Mouse (Mus musculus) fibroblast of lung, adult 2 months (primary cell): ENCODE measurements around the gene Frmd8.
A peak's percentile ranks its signal among the peaks of the same experiment; 100 is the strongest.
"Not testable (repeated sequence)": the region's sequence is repeated elsewhere in the genome, so short reads cannot be mapped to it uniquely, and the experiment has no call there.

Source experiments
- DNase-seq: peaks from one replicate; pipeline ENCODE4 v3.0.0-alpha.2; 2011; ENCODE audit warnings: low read depth

Frmd8 gene

DNA sequence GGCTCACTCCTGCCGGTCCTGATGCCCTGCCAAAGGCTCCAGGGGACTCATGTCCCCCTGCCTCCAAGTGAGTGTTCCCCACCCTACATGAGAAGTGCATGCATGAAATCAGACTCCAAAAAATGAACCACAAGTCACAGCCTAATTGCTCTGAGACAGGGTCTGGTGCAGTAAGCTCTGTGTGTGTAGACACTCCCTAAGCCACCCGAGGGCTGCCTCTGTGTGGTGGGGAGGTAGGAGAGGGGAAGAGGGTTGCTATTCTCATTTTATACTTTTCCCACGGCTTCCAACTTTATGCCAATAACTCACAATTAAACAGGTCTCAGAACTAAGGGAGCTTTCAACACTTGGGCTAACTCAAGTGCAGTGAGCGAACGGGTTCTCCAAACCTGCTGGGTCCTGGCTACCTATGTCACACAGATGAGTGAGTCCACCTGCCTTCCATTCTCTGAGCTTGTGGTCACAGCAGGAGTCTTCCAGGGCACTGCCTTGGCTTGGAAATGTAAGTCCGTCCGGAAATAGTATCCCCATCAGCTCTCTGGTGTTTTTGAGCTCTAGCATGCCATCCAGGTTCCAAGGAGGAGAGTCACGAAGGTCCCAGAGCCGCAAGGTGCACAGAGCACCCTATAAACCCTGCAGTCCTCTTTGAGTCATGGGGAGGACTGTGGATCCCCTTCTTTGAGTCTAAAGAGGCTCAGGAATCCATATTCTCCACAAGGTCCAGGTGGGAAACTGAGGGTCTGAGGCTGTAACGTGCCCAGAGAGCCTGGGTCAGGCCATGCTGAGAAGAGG, 50.1 kb downstream of the Frmd8 start:
- DNase-seq, result no peak

DNA sequence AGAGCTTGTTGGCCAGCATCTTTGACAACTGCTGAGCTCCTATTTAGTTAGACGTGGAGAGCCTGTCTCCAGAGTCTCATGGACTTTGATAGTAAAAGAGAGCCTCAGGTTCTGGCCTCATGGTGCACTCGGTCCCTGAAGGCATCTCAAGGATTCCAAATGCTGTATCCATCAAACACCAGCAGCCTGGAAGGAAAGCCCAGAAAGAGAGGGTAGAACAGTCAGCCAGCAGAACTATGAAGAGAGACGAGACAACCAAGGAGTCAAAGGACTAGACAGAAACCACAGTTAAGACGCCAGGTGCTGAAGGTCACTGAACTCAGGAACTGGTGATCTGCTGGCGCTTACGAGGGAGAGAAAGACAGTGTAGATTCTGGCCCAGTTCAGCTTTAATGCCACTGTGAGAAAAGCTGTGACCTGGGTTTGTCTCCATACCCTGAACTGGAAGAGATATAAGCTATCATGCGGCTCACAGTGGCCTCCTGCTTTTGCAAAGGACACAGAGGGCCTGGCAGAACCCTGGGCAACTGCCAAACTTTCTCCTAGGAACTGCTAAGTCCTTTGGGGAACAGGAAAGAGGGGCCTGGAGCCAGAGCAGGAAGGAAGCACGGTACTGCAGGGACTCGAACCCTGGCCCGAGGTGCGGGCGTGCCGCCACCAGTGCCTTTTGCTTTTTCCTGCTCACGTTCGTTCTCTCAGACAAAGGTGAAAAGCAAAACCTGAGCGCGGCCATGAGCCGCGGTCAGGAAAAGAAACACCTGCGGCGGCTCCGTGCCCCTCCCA, 50.8 kb downstream of the Frmd8 start:
- no peak for DNase-seq

DNA sequence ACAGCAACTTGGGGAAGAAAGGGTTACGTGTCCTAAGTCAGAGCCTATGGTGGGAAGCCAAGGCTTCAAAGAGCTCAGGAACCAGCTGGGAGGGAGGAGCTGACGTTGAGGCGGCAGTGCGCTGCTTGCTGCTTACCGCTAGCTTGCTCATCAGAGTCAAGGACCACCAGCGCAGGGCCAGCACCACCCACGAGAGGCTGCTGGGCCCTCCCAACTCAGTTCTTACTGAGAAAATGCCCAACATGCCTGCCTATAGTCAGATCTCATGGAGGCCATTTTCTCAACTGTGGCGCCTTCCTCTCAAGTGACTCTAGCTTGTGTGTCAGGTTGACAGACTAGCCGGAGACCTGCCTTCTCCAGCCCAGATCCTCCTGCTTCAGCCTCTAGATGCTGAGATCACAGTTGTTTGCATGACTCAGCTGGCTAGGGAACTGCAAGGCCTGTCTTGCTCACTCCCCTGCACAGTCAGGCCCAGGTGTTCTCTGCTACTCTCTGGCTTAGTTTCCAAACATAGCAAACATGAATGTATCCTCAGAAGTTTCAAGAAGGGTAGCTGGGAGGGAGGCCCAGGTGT, 51.7 kb downstream of the Frmd8 start:
- no peak for DNase-seq

DNA sequence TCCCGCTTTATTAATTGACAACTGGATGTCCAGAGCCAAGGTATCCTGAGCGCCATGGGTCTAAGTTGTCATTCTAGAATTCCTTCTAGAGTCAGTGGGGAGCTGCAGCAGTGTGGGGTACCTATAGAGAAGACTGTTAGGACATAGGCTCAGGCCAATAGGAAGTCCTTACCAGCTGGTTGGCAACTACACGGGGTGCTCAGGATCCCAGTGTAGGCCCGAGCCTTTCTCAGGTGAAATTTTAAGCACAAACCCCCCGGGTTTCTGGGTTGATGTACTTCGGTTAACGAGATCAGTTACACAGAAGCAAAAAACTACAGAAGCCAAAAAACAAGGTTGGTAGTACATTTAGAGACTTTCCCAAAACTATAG, 52.3 kb downstream of the Frmd8 start:
- no peak for DNase-seq

DNA sequence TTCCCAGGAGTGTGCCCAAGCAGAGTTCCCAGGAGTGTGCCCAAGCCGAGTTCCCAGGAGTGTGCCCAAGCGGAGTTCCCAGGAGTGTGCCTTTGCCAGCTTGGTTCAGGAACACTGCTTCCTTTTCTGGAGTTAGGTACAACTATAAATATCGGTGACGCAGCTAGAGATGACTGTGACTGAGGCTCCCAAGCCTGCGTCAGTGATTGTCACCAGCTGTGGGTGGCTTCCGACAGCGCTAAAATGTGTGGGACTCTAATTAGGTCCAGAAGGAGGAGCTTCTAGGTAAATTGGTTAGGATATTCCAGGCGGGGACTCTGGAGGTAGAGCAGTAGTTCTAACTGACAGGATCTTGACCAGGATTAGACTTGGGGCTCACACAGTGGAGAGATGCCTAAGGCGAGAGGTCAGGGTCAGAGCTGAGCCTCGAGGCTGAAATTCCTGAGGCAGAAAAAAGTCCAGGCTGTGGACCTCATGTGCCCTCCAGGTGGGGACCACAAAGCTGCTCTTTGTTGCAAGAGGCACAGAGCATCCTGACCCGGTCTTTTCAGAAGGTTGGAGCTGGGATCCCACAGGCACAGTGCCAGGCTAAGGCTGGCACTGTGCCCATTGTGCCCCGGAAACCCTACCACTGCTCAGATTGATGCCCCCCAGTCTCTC, 52.8 kb downstream of the Frmd8 start:
- no peak for DNase-seq

DNA sequence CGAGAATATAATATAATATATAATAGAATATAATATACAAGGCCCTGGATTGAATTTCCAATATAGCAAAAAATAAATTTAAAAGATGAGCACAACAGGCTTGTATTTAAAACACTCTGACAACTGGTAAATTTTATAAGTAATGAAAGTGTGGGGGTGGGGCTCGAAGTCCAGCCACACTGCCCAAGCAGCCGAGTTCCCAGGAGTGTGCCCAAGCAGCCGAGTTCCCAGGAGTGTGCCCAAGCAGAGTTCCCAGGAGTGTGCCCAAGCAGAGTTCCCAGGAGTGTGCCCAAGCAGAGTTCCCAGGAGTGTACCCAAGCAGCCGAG, 53.3 kb downstream of the Frmd8 start:
- no peak for DNase-seq

DNA sequence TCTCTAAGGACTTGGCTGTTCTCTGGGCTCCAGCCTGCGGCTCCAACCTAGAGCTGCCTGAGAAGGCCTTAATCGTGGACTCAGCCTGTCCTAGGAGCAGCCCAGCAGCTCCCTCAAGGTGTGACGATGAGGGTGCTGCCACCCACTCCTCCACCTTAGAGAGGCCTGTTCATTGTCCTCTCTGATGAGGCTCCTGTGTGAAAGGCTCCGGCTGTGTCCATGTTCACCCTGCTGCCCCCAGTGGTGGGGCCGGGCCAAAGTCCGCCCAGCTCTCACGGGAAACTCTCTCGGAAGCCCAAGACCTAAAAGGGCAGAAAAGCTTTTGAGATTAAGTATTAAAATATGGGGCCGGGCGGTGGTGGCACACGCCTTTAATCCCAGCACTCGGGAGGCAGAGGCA, 55.5 kb downstream of the Frmd8 start:
- DNase-seq, result no peak

DNA sequence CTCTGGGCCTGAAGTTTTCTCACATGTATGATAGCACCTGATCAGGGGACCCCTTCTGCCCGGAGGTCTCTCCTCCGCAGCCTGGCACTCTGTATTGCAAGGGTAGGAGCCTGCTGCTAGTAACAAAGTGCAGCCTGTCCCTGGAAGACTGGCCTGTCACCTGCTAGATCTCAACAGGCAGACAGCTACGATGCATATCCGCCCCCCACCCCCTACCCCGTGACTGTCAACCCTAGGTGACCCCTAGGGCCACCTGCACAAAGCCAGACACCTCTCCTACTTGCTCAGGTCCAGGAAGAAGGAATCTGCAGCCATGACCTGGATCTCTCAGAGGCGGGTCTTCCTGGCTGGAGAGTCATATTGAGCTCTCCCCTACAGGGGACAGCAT, 56.5 kb downstream of the Frmd8 start:
- DNase-seq, result no peak

DNA sequence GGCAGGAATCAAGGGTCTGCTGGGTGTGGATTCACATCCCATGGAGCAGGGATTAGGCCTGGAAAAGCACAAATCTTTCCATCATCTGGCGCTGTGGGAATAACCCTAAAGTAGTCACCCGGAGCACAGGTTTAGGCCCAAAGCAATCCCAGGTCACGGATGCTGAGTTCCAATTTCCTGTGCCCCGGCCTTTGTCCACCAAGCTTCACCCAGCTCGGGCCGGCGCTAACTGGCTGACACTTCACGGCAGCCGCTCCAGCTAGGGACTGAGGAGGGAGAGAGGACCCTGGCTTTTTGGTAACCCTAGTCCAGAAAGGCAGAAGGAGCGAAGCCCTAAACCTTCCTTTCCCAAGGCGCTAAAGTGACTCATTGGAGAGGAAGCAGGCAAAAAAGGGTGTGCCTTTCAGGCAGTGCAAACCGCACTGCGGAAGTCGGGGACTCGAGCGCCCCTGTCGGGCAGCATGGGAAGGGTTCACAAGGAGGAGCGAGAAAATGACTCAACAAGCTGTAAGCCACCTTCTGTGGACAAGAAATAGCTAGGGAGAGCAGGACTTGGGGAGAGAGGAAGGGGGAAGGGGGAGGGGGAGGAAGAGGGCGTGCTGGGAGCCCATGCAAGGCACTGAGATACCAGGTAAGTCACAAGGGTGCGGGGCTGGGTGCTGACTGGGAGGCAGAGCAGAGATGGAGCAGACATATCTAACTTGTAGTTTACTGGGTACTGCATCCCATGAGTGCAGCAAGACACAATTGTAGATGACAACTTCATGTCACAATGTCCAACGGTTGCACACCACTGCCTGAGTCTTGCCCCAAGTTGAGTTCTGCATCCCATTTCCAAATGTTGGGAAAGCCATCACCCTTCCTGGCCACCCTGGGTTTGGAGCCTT, 57.1 kb downstream of the Frmd8 start:
- peak; percentile 94 for DNase-seq

DNA sequence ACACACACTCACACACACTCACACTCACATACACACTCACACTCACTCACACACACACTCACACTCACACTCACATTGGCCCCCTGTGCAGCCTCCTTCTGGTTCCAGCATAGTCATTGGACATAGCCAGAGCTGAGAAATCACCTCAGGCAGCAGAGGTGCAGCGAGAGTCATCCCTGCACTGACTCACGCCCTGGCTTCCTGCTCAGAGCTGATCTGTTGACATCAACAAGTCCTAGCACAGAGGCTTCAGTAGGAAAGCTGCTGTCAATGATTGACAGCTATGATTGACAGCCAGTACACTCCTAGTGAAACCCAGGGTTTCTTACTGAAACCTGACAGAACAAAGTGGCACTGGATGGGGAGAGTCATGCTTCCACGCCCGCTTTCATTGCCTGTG, 59.1 kb downstream of the Frmd8 start:
- no peak for DNase-seq

DNA sequence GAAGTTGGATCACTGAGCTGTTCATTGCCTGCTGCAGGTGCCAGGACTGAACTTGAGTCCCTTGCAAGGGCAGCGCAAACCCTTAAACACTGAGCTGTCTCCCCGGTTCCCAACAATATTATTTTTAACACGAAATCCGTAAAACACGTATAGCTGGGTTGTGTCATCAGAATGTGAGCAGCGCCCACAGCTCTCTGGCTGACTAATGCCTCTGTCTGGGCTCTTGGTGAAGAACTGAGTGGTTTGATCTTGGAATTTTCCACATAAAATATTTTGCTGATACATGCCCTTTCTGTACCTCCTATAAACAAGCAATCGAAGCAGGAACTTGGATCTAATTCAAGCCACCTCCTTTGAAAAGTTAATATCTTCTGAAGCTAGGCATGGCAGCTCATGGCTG, 60.1 kb downstream of the Frmd8 start:
- DNase-seq, result no peak

DNA sequence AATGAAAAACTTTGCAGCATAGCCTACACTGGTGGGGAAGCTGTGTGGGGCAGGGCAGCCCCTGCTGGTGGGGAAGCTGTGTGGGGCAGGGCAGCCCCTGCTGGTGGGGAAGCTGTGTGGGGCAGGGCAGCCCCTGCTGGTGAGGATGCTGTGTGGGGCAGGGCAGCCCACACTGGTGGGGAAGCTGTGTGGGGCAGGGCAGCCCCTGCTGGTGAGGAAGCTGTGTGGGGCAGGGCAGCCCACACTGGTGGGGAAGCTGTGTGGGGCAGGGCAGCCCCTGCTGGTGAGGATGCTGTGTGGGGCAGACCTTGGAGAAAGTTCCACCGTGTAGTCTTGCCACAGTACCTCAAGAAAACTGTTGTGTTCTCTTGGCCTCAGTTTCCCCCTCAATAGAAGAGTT, 61.0 kb downstream of the Frmd8 start:
- DNase-seq, result not testable (repeated sequence)

DNA sequence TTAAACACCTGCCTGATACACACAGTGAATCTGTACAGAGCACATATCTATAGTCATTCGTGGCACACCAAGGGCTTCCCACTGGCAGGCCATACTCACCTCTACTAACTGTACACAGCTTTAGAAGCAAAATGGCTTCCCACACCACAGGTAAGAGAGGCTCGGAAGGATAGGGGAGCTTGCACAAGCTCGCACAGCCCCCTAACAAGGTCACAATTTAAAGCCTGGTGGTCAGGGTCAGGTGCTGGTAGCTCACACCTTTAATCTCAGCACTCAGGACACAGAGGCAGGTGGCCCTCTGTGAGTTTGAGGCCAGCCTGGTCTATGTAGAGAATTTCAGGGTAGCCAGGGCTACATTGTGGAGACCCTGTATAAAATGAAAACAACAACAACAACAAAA, 61.5 kb downstream of the Frmd8 start:
- DNase-seq, result no peak

DNA sequence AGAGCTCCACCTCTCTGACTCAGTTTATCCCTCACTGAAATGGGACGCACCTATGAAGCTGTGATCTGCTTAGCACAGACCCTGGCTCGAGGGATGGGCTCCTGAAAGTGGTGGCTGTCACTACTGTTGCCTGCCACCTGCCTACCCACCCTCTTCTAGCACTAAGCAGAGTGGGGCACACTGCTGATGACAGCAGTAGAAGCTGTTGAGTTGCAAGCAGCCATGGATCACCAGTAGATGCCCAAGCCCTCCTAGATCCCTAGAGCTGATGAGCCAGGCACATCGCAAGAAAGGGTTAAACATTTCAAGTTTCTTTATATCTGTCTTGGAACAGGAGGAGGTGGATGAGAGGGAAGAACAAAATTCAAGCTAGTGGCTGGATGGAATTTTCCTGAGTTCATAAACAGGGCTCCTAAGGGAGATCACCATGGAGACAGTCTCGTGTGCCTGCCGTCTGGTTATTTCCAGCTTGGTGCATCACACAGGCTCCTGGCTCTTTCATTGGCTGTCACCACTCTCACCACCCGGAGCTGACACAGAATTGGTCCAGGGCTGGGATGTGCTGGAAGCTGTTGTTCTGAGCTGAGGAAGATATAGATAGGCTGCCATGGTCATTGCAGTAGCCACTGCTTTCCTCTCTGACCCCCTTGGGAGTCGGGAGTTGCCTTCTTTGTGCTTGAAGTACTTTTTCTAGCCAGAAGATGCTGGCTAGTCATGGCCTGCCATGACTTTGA, 63.1 kb downstream of the Frmd8 start:
- DNase-seq, result peak; percentile 95

DNA sequence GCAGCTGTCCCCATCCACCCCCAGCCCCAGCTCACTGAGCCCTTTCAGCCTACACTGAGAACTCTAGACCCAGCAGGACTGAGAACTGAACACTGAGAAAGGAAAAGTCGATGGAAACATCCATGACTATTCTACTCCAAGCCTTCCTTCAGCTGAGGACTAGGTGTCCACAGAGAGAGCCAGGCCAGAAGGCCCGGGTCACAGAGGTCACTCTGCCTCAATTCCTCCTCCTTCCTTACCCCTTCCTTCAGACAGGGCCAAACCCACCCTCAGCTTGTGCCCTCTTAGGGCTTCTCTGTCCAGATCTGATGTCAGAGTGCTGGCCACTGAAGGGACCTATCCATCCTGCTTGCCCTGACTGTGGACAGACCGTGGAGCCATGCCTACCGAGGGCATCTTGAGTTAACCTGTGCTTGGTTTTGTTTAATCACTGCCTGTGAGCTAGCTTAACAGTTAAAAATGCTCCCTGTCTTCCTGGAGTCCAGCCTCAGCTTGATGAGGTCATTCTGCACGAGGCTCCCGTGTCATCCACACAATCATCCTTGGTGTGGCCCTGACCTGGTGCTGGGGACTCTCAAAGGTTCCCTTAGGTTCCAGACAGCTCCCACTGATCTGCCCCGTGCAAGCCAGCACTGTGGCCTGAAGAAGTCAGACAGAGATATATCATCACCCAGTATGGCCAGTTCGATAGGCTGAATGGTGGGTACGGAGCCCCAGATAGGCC, 64.1 kb downstream of the Frmd8 start:
- no peak for DNase-seq

DNA sequence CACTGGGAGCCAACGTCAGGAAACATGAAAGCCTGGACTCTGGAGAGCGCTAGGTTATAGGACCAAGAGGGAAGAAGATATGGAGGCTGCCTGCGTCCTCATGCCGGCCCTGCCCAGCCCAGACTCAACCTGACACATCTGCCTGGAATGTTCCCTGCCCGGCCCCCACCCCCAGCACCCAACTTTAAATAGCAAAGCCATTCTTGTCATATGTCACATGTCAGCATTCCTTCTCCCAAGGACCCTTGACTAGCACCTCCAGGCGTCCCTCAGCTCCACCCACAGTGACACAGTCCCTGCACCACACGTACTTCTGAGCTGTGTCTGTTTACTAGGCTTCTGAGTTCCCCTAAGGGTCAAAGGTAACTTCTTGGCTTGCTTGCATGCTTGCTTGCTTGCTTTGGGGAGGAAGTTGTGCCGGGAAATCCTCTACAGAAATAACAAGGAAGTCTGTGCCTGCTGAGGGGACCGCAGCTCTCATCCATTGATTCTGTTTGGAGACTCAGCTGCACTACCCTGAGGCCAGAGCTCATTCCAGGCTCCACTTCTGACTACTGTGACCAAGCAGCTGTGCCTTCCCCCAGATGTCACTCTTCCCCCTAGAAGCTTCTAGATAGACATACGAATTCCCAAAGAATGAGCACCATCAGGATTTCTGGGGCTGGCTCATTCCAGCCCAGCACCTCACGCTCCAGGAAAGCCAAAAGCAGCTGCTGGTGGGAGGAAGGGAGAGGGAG, 64.8 kb downstream of the Frmd8 start:
- DNase-seq, result no peak

DNA sequence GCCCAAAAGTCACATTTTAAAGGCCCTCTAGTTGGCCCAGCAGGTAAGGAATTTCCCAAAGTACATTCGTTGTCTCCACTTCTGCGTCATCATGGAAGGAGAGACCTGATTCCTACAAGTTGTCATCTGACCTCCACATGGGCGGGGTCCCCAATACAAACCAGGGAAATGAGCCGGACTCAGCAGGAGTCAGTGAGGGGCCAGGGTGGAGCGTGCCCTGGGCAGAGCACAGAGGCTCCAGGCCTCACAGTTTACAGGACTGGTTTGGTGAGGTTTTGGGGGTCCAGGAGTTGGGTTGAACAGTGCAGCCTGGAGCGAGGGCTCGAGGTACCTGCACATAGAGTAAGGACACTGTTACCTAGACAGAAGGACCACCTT, 65.4 kb downstream of the Frmd8 start:
- DNase-seq, result no peak

DNA sequence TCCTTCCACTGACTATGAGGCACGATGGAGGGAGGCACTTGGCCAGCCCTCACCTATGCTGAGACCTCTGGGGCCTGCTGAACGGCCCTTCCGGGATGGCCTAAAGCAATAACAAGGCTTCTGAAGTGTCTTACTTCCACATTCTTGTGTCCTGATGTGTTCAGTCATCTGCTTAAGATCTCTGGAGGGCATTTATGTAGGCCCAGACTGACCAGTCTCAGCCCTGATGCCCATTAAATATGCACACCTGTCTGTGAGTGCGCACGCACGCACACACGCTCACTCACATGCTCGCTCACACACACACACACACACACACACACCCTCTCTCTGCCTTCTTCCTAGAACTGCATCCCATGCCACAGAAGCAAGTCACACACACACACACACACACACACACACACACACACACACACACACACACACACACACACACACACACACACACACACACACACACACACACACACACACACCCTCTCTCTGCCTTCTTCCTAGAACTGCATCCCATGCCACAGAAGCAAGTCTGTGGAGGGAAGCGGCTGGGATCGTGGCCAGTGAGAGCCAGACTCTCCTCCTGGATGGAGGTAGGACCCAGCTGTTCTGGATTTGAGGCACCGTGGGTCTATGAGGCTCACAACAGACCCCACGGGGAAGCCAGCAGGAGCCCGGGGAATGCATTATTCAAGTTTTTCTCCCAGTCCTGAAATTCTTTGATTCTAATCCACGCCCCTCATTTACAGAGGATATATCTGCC, 65.9 kb downstream of the Frmd8 start:
- no peak for DNase-seq

DNA sequence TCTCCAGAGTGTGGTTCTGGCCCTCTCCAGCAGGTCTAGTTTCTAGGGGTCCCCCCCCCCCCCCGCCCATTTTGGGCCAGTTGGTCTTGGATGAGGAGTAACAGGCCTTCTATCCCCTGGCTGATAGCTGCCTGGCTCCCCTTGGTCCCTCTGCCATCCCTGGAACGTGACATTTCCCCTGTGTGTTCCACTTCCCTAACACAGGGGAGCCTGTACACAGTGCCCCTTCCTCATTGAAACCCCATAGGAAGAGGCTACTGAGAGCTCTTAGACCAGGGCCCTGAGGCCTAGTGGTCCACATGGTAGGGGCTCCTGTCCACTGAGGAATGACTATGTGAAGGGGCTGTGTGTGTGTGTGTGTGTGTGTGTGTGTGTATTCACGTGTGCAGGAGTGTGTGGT, 67.3 kb downstream of the Frmd8 start:
- no peak for DNase-seq
